Mouse (Mus musculus) heart, postnatal 0 days (tissue): Measurements from ENCODE around the gene Ogdh. TPM values are rescaled to one million over a fixed set of nuclear protein-coding genes. Genes with fewer than 3 reads are reported as not detected.
"Not testable (repeated sequence)": the region's sequence is repeated elsewhere in the genome, so short reads cannot be mapped to it uniquely, and the experiment has no call there.

Source experiments
- ATAC-seq: fragments of 200-750 bp; cut with Nextera tagmentation; 2 replicates; pipeline ENCODE4 v1.8.0; 2017; ENCODE audit warnings: low read depth, moderate number of reproducible peaks, moderate library complexity; ENCODE audit not compliant: insufficient read depth
- DNase-seq: peaks from one replicate; pipeline ENCODE4 v3.0.0-alpha.2; 2016; ENCODE audit warnings: low spot score
- H3K27ac ChIP-seq: fragments of 300-500 bp; sonication (generic); 2 replicates; pipeline ENCODE4 v1.5.1; 2014; ENCODE audit warnings: low read depth, mild to moderate bottlenecking
- H3K27me3 ChIP-seq: fragments of 300-500 bp; sonication (generic); 2 replicates; pipeline ENCODE4 v1.6.1; 2014; ENCODE audit warnings: low read length, mixed read lengths; ENCODE audit not compliant: control insufficient read depth, insufficient read depth
- H3K36me3 ChIP-seq: fragments of 300-500 bp; sonication (generic); replicated peaks from 2 replicates; pipeline ENCODE4 v1.6.1; 2014; ENCODE audit warnings: low read length, mixed read lengths; ENCODE audit not compliant: control insufficient read depth, insufficient read depth
- H3K4me1 ChIP-seq: fragments of 300-500 bp; sonication (generic); 2 replicates; pipeline ENCODE4 v1.6.1; 2014; ENCODE audit warnings: antibody characterized with exemption; ENCODE audit not compliant: control insufficient read depth, insufficient read depth
- H3K4me2 ChIP-seq: fragments of 300-500 bp; sonication (generic); 2 replicates; pipeline ENCODE4 v1.6.1; 2014; ENCODE audit warnings: low read depth, mild to moderate bottlenecking, low read length, moderate library complexity
- H3K4me3 ChIP-seq: fragments of 300-500 bp; sonication (generic); 2 replicates; pipeline ENCODE4 v1.5.1; 2014; ENCODE audit warnings: low read depth, low read length
- H3K9ac ChIP-seq: fragments of 300-500 bp; sonication (generic); replicated peaks from 2 replicates; pipeline ENCODE4 v1.6.1; 2014; ENCODE audit warnings: low read depth, low read length, mixed read lengths
- H3K9me3 ChIP-seq: fragments of 300-500 bp; sonication (generic); replicated peaks from 2 replicates; pipeline ENCODE4 v1.6.1; 2016; ENCODE audit warnings: low read length; ENCODE audit not compliant: control insufficient read depth
- CTCF ChIP-seq: IDR thresholded peaks from 2 replicates; pipeline ENCODE4 v1.5.1; 2016; ENCODE audit warnings: antibody characterized with exemption, control low read depth, low read depth
- EP300 ChIP-seq: IDR thresholded peaks from 2 replicates; pipeline ENCODE4 v1.6.1; 2016; ENCODE audit warnings: antibody characterized with exemption, low read depth
- WGBS: fragments of 180-500 bp; shearing (Covaris S2); extraction: QIAGEN DNeasy Blood & Tissue Kit; methylation state at CpG from one replicate; pipeline ENCODE4 v1.1.7; 2014; 5-methylcytosine and 5-hydroxymethylcytosine counted together
- polyA plus RNA-seq: library from polyadenylated mRNA; unstranded; fragments of >200 nt; fragmentation: Nextera tagmentation; extraction: Ambion mirVana; gene quantifications from 2 replicates; pipeline ENCODE4 v1.2.1, GENCODE M21; 2015
- total RNA-seq: library from RNA; depleted of rRNA; stranded (reverse); fragments of >200 nt; gene quantifications from 2 replicates; pipeline ENCODE4 v1.2.3, GENCODE M21; 2014; ENCODE audit warnings: low replicate concordance; rRNA removed

The Ogdh gene
- total RNA-seq (412 and 435 TPM in 2 replicates), polyA plus RNA-seq (328 and 338 TPM in 2 replicates)

DNA sequence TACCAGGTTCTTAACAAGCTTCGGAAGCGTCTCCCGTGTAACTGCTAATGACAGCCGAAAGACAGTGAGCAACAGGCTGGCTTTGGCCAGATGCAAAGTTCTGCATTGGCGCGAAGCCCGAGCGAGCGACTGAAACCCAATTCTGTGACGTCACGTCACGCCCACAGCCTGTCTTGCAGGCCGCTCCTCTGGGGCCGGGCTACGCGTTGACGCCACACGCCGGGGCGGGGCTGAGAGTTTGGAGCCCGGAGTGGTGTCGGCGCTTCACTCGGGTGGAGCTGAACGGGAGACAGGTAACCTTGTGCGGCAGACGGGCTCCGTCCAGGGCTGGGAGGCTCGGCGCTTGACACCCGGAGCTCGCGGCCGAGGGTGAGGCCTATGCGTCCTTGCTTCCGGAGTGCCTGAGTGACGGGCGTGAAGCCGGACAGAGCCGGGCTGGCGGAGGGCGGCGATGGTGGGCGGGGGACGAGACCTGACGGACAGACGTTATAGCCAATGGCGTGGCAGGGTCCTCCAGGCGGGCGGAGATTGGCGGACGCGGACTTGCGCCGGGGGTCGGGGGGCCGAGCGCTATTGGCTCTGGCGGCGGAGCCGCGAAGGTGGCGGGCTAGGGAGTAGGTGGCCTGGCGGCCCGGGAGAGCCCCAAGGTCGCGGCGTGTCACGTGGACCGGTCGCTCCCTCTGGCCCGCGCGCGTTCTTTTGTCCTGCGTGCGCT is at the start of gene Ogdh:
Ogdh (plus strand) TSS at position 233 of the 715 bp plus-strand sequence.
- peak within 1 kb of the TSS; percentile 99 for H3K27ac ChIP-seq
- H3K4me3 ChIP-seq, result peak within 1 kb of the TSS; percentile 80
- WGBS, result under 1% methylated on average over 77 of the region's 77 CpGs
- peak within 1 kb of the TSS; percentile 78 for H3K4me2 ChIP-seq
- peak; percentile 94 for ATAC-seq
- no peaks in the 10 kb centered on the region for H3K9me3 ChIP-seq
- no peaks in the 10 kb centered on the region for H3K36me3 ChIP-seq
- peak within 1 kb of the TSS; percentile 74 for H3K9ac ChIP-seq
- peaks cover 17% of the 10 kb centered on the region; the same call in 1 of the 2 replicates for H3K4me1 ChIP-seq
- H3K27me3 ChIP-seq, result no peaks in the 10 kb centered on the region
- DNase-seq, result peak; percentile 97
- TF ChIP-seq CTCF, result no peak
- peak; percentile 64; the same call in 1 of the 2 replicates for TF ChIP-seq EP300

DNA sequence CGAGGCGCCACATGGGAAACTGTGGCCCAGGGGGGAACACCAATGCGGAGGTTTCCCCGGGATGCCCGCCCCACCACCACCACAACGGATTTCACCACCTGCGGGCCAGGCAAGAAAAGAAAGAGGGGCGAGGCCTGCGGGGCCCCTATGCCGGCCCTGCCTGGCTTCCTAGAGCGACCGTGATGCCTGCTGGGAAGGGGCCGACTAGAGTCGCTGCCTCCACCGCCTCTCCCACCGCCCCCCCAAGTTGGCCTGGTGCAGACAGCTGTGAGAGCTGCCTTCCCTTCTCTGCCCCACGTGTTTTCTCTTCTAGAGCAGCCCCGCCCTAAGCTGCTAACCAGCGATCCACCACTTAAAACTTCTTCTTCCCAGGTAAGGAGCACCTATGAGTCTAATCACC is 46.7 kb upstream of the Ogdh start:
- DNase-seq (no peak), ATAC-seq (no peak)
- 52% methylated on average over 19 of the region's 19 CpGs for WGBS
- Histone ChIP-seq H3K9ac (no peak overlapping the region), H3K9me3 (no peaks in the 10 kb centered on the region), H3K4me3 (no peak overlapping the region), H3K4me2 (no peak overlapping the region), H3K36me3 (no peaks in the 10 kb centered on the region), H3K27me3 (no peaks in the 10 kb centered on the region), H3K27ac (no peak overlapping the region), H3K4me1 (no peaks in the 10 kb centered on the region)
- TF ChIP-seq CTCF (no peak), EP300 (no peak)

GRCm38 (mm10) chr11:6252248-6252647 is 39.2 kb upstream of the Ogdh start:
- no peak overlapping the region for H3K4me2 ChIP-seq
- 82% methylated on average over 5 of the region's 5 CpGs for WGBS
- TF ChIP-seq EP300 (no peak), CTCF (no peak)
- H3K9me3 ChIP-seq, result no peaks in the 10 kb centered on the region
- H3K4me1 ChIP-seq, result no peaks in the 10 kb centered on the region
- no peak overlapping the region for H3K27ac ChIP-seq
- ATAC-seq, result no peak
- H3K4me3 ChIP-seq, result no peak overlapping the region
- no peak for DNase-seq
- H3K27me3 ChIP-seq, result no peaks in the 10 kb centered on the region
- no peak overlapping the region for H3K9ac ChIP-seq
- H3K36me3 ChIP-seq, result no peaks in the 10 kb centered on the region

- 81% methylated on average over 4 of the region's 4 CpGs for WGBS
- peaks cover 5% of the 10 kb centered on the region for H3K36me3 ChIP-seq
- ATAC-seq, result no peak
Measured at GRCm38 (mm10) chr11:6252824-6253223, 38.6 kb upstream of the Ogdh start.

GRCm38 (mm10) chr11:6254602-6255001 is 36.8 kb upstream of the Ogdh start:
- not testable (repeated sequence) for H3K4me1 ChIP-seq, DNase-seq, H3K27ac ChIP-seq, H3K9me3 ChIP-seq, H3K4me3 ChIP-seq, H3K27me3 ChIP-seq, H3K4me2 ChIP-seq, H3K9ac ChIP-seq, ATAC-seq
- WGBS, result 91% methylated on average over 2 of the region's 2 CpGs
- H3K36me3 ChIP-seq, result peaks cover 23% of the 10 kb centered on the region

More at GRCm38 (mm10) chr11:6252824-6253223, 38.6 kb upstream of the Ogdh start:
- DNase-seq, result no peak
- Histone ChIP-seq H3K27me3 (no peaks in the 10 kb centered on the region), H3K9ac (no peak overlapping the region), H3K4me1 (no peaks in the 10 kb centered on the region), H3K9me3 (no peaks in the 10 kb centered on the region), H3K4me3 (no peak overlapping the region), H3K4me2 (no peak overlapping the region), H3K27ac (no peak overlapping the region)
- TF ChIP-seq EP300 (no peak), CTCF (no peak)
